Mouse (Mus musculus) MEL (cell line): ENCODE measurements around the gene Cd52.

ENCODE experiments used
- CHD2 ChIP-seq: IDR thresholded peaks from 2 replicates; pipeline ENCODE4 v1.6.1; 2011; ENCODE audit warnings: low read length, improper control_type of control experiment
- CTCF ChIP-seq, 3 experiments: IDR thresholded peaks in 2 of 3; conservative IDR thresholded peaks in 1 of 3; 2 replicates each; pipeline ENCODE4 v1.5.1; 2011 to 2012; ENCODE audit warnings: low read length in 3 of 3, low read depth in 2 of 3, mild to moderate bottlenecking in 2 of 3, improper control_type of control experiment in 1 of 3, inconsistent platforms in 1 of 3, mixed read lengths in 1 of 3, moderate library complexity in 1 of 3; ENCODE audit not compliant: control insufficient read depth in 1 of 3, insufficient read depth in 1 of 3, poor library complexity in 1 of 3, severe bottlenecking in 1 of 3
- KAT2A ChIP-seq: conservative IDR thresholded peaks from 2 replicates; pipeline ENCODE4 v1.6.1; 2012; ENCODE audit warnings: low read depth, low read length, improper control_type of control experiment, inconsistent platforms
- NRF1 ChIP-seq: IDR thresholded peaks from 2 replicates; pipeline ENCODE4 v1.6.1; 2014; ENCODE audit warnings: low read depth, mild to moderate bottlenecking, inconsistent platforms, low read length, improper control_type of control experiment, moderate library complexity; ENCODE audit not compliant: poor library complexity, insufficient read depth, severe bottlenecking
- POLR2A ChIP-seq, 2 experiments: IDR thresholded peaks; 2 replicates each; pipeline ENCODE4 v1.6.1; 2011 to 2012; ENCODE audit warnings: low read length in 2 of 2, mild to moderate bottlenecking in 2 of 2, control low read depth in 1 of 2, improper control_type of control experiment in 1 of 2, low read depth in 1 of 2, moderate library complexity in 1 of 2; ENCODE audit not compliant: control insufficient read depth in 1 of 2, insufficient read depth in 1 of 2, poor library complexity in 1 of 2
- RCOR1 ChIP-seq: IDR thresholded peaks from 2 replicates; pipeline ENCODE4 v1.6.1; 2012; ENCODE audit warnings: low read depth, mild to moderate bottlenecking, inconsistent platforms, low read length, improper control_type of control experiment
- SIN3A ChIP-seq: IDR thresholded peaks from 2 replicates; pipeline ENCODE4 v1.6.1; 2012; ENCODE audit warnings: low read length, improper control_type of control experiment, inconsistent platforms
- TBP ChIP-seq: IDR thresholded peaks from 2 replicates; pipeline ENCODE4 v1.8.0; 2011; ENCODE audit warnings: low read depth, low read length, improper control_type of control experiment
- USF1 ChIP-seq: IDR thresholded peaks from 2 replicates; pipeline ENCODE4 v1.6.1; 2014; ENCODE audit warnings: low read depth, mild to moderate bottlenecking, inconsistent platforms, low read length, improper control_type of control experiment, moderate library complexity
- ZKSCAN1 ChIP-seq: IDR thresholded peaks from 2 replicates; pipeline ENCODE4 v1.6.1; 2012; ENCODE audit warnings: low read depth, mild to moderate bottlenecking, inconsistent platforms, low read length, improper control_type of control experiment, moderate library complexity

DNA sequence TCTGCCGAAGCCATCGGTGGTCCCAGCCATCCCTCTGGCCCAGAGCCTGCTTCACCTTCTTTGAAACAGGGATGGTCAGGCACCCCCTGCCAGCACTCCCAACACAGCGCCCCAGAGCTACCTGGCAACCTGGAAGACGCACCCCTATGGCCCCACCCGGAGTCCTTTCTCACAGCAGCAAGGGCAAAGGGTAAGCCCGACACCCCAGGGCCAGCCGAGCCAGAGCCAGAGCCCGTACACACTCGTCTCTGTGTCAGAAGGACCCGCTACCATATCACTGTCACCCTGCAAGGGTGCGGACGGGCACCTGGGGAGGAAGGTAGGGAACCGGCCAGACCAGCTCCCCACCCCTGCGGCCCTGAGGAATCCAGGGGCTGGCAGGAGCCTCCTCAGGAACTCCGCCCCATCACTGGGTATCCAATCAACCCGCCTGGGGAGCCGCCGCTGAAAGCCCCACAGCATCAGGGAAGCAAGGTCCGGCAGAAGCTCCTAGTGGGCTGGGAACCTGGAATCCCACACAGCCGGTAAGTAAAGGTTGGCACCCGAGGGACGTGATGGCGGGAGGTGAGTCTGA is 29.4 kb downstream of the Cd52 start:
- no peak for TF ChIP-seq CTCF (IDR thresholded peaks at IDR 0.05 in 2 of 3, conservative IDR thresholded peaks at IDR 0.05 in 1 of 3; ENCODE audit: control insufficient read depth in 1 of 3, insufficient read depth in 1 of 3, low read depth in 2 of 3, low read length in 3 of 3, poor library complexity in 1 of 3, severe bottlenecking in 1 of 3)
- TF ChIP-seq RCOR1 = no peak
- no peak for TF ChIP-seq USF1
- no peak for TF ChIP-seq TBP
- TF ChIP-seq KAT2A = no peak
- no peak for TF ChIP-seq ZKSCAN1
- no peak for TF ChIP-seq NRF1
- TF ChIP-seq POLR2A (IDR thresholded peaks at IDR 0.05; ENCODE audit: control insufficient read depth in 1 of 2, insufficient read depth in 1 of 2, low read depth in 1 of 2, low read length in 2 of 2, poor library complexity in 1 of 2) = no peak
- no peak for TF ChIP-seq CHD2
- no peak for TF ChIP-seq SIN3A
